Mouse (Mus musculus): ENCODE results near the gene 0610010K14Rik.

DNA sequence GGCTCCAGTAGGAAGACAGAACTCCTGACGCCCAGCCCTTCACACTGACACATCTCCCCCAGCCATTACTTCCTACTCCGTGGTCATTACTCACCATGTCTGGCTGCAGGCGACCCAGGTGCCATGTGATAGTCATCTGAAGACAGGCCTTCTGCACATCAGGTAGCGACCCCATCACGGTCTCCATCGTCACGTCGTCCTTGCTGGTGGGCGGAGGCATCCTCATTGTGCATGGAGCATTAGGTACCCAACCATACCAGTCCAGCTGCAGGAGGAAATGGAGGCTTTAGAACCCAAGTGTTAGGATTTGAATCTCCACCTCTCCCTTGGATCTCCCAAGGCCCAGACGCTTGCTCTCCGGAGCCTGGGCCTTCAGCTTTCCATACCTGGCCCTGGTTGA, 4.9 kb upstream of the 0610010K14Rik start:
- TF ChIP-seq CTCF (IDR thresholded peaks at IDR 0.05; ENCODE audit: low read depth, low read length): no peak
- TF ChIP-seq GATA1 (IDR thresholded peaks at IDR 0.05; ENCODE audit: borderline replicate concordance, low read length): no peak
